Mouse (Mus musculus) kidney, postnatal 0 days (tissue): ENCODE results near the gene Plk3. TPM values are rescaled to one million over a fixed set of nuclear protein-coding genes. Genes with fewer than 3 reads are reported as not detected.

Source experiments
- ATAC-seq: fragments of 200-750 bp; cut with Nextera tagmentation; replicated peaks from 2 replicates; pipeline ENCODE4 v1.8.0; 2017; ENCODE audit warnings: low read depth, moderate number of reproducible peaks, moderate TSS enrichment, moderate library complexity; ENCODE audit not compliant: low FRiP score
- DNase-seq: peaks from one replicate; pipeline ENCODE4 v3.0.0-alpha.2; 2016; ENCODE audit warnings: low spot score
- H3K27ac ChIP-seq: fragments of 300-500 bp; sonication (generic); 2 replicates; pipeline ENCODE4 v1.5.1; 2014; ENCODE audit warnings: mild to moderate bottlenecking
- H3K27me3 ChIP-seq: fragments of 300-500 bp; sonication (generic); 2 replicates; pipeline ENCODE4 v1.6.1; 2014; ENCODE audit warnings: low read length, mixed read lengths; ENCODE audit not compliant: insufficient read depth
- H3K36me3 ChIP-seq: fragments of 300-500 bp; sonication (generic); 2 replicates; pipeline ENCODE4 v1.6.1; 2014; ENCODE audit warnings: low read length, mixed read lengths; ENCODE audit not compliant: insufficient read depth
- H3K4me1 ChIP-seq: fragments of 300-500 bp; sonication (generic); replicated peaks from 2 replicates; pipeline ENCODE4 v1.6.1; 2014; ENCODE audit warnings: antibody characterized with exemption, low read length, mixed read lengths; ENCODE audit not compliant: insufficient read depth
- H3K4me2 ChIP-seq: fragments of 300-500 bp; sonication (generic); 2 replicates; pipeline ENCODE4 v1.6.1; 2014; ENCODE audit warnings: mild to moderate bottlenecking, low read length, moderate library complexity, mixed read lengths
- H3K4me3 ChIP-seq: fragments of 300-500 bp; sonication (generic); replicated peaks from 2 replicates; pipeline ENCODE4 v1.5.1; 2014; ENCODE audit warnings: low read depth, low read length
- H3K9ac ChIP-seq: fragments of 300-500 bp; sonication (generic); 2 replicates; pipeline ENCODE4 v1.6.1; 2014; ENCODE audit warnings: low read depth, low read length
- H3K9me3 ChIP-seq: fragments of 300-500 bp; sonication (generic); replicated peaks from 2 replicates; pipeline ENCODE4 v1.6.1; 2016; ENCODE audit warnings: low read length, inconsistent platforms, mixed read lengths
- CTCF ChIP-seq: IDR thresholded peaks from 2 replicates; pipeline ENCODE4 v1.5.1; 2016; ENCODE audit warnings: antibody characterized with exemption, low read depth, mild to moderate bottlenecking, moderate library complexity
- WGBS: fragments of 180-500 bp; shearing (Covaris S2); extraction: QIAGEN DNeasy Blood & Tissue Kit; methylation state at CpG from one replicate; pipeline ENCODE4 v1.1.7; 2014; 5-methylcytosine and 5-hydroxymethylcytosine counted together
- microRNA-seq: library from miRNA; unstranded; fragments of <30 nt; microRNA quantifications from one replicate; pipeline ENCODE4, GENCODE M21; 2016
- polyA plus RNA-seq: library from polyadenylated mRNA; unstranded; fragments of >200 nt; fragmentation: Nextera tagmentation; extraction: Ambion mirVana; gene quantifications from 2 replicates; pipeline ENCODE4 v1.2.1, GENCODE M21; 2015

Plk3 gene
- polyA plus RNA-seq, 1 experiment from 2014 or later, result 4.0 TPM

DNA sequence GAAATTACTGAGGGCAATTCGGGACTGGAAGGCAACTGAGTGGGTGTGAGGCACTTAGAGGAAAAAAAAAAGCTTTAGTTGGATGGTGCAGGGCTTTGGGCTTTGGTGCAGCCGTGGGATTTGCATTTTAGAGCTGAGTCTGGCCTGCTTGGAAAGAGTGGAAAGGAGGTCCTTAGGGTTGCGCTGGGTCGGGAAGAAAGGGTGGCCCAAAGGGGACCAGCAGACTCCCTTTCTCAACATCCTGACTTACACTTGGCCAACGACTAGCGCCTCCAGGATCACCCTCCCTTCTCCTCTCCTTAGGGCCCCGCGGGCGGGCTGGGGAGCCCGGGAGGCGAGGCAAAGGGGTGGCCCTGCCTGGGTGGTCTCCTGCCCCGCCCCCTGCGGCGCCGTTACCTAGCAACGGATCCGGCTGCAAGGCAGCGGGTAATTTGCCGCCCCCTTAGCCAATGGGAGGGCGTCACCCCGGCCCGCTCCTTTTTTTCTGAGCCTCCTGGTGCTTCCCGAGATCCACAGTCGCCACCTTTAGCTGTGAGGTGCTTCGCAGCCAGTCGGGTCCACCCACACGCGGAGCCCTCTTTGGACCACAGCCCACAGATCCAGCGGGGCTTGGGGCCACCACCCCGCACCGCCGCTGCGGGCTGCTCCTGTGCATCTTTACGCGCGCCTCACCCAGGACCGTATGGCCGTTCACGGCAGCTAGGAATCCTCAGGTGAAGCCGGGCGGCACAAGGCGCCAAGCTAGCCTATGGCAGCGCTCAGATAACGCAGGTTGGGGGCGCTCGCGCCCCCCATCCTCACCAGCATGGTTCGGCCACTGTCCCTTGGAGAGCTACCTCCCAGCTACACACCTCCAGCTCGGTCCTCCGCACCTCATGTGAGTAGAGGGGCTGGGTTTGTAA, 38.0 kb downstream of the Plk3 start, which contains the start of gene Ptch2:
TSS of gene Ptch2 (plus strand) at position 525 of the 902 bp plus-strand sequence.
- ATAC-seq (peak; percentile 86), DNase-seq (peak; percentile 89)
- TF ChIP-seq CTCF, result no peak
- H3K36me3 ChIP-seq, result no peaks in the 10 kb centered on the region
- H3K4me1 ChIP-seq, result no peaks in the 10 kb centered on the region
- peak within 1 kb of the TSS; percentile 92 for H3K4me2 ChIP-seq
- under 1% methylated on average over 49 of the region's 50 CpGs for whole genome bisulfite sequencing
- H3K4me3 ChIP-seq, result peak within 1 kb of the TSS; percentile 67
- H3K9ac ChIP-seq, result peak within 1 kb of the TSS; percentile 66
- H3K9me3 ChIP-seq, result no peaks in the 10 kb centered on the region
- H3K27ac ChIP-seq, result peak within 1 kb of the TSS; percentile 75
- H3K27me3 ChIP-seq, result no peaks in the 10 kb centered on the region

DNA sequence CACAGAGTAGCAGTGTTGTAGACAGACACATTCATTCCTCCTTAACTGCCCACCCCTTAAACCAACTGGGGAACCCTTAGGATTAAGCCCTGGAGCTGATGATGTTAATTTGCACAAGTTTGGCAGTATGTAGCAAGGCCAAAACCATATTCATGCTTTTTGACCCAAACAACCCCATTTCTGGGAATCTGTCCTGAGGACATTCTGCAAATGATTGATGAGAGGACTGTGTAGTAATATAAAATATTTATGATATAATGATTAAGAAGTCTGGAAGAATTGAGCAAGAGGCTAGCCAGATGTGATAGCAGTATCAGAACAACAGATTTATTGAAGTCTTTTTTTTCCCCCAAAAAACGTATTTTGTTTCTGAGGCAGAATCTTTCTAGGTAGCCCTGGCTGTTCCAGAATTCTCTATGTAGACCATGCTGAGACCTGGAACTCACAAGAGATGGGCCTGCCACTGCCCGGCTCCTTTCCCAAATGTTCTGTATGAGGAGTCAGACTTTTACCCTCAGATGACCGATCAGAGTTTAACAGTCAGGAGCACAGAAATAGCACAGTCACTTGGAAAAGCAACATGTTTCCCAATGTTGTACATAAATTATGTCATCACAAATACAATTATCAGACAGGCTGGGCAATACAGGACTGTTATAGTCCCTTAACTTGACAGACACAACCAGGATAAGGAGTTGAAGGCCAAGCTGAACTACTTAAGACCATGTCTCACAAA, 39.0 kb downstream of the Plk3 start:
- Histone ChIP-seq H3K36me3 (no peaks in the 10 kb centered on the region), H3K9ac (no peak overlapping the region), H3K4me2 (no peak overlapping the region), H3K27me3 (no peaks in the 10 kb centered on the region), H3K27ac (0 out of 2 replicates have a peak overlapping the region, but pooled peaks have one; percentile 47), H3K4me1 (no peaks in the 10 kb centered on the region), H3K9me3 (no peaks in the 10 kb centered on the region), H3K4me3 (no peak overlapping the region)
- peak; percentile 62 for DNase-seq
- 61% methylated on average over 3 of the region's 3 CpGs for WGBS
- no peak for TF ChIP-seq CTCF
- ATAC-seq, result no peak

DNA sequence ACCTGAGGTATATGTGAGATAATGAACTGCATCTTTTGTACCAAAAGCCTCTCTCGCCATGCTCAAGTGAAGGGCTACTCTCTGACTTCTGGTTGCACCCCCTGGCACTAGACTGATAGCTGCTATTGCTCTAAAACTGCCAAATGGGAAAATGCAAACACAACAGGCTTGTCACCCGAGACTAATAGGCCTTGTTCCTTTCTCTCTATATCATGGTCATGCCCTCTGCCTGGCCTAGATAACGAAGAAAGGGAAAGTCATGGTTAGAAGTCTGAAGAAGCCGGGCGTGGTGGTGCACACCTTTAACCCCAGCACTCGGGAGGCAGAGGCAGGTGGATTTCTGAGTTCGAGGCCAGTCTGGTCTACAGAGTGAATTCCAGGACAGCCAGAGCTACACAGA, 43.2 kb downstream of the Plk3 start:
- no peaks in the 10 kb centered on the region for H3K9me3 ChIP-seq
- H3K27ac ChIP-seq, result no peak overlapping the region
- no peaks in the 10 kb centered on the region for H3K4me1 ChIP-seq
- 69% methylated on average over 7 of the region's 7 CpGs for WGBS
- no peak overlapping the region for H3K4me2 ChIP-seq
- no peak overlapping the region for H3K4me3 ChIP-seq
- H3K27me3 ChIP-seq, result no peaks in the 10 kb centered on the region
- TF ChIP-seq CTCF, result no peak
- no peak overlapping the region for H3K9ac ChIP-seq
- H3K36me3 ChIP-seq, result peaks cover 3% of the 10 kb centered on the region; the same call in 1 of the 2 replicates
- no peak for DNase-seq
- ATAC-seq, result no peak

DNA sequence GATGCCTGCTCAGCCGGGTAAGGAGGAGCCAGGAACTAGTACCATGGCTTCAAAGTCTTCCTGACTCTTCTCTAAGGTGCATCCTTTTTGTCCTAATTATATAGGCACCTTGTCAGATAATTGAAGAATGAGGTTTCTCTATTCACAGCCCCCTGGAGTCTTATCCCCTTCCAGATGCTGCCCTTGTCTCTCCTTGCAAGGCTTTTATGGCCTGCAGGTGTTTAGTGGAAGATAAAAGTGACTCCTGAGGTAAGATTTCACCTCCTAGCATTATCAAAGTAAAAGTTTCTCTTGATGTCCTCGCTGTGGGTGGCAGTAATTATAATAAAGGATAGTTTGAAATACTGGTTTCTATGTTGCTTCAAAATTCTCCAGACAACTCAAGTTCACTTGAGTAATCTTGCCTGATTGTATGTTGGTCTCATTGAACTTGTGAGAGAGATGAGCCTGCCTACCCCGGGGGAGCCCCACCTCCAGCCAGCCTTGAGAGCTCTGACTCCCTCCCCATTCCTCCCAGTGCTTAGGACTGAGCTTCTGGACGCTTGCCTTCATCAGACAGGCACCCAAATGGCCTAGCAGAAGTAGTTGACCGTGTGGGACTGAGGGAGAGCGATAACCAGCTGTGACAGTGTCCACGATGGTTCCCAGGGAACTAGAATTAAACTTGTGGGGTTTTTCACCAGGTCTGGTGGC, 45.7 kb downstream of the Plk3 start:
- no peak overlapping the region for H3K4me2 ChIP-seq
- no peaks in the 10 kb centered on the region for H3K27me3 ChIP-seq
- no peak overlapping the region for H3K9ac ChIP-seq
- no peak overlapping the region for H3K27ac ChIP-seq
- no peaks in the 10 kb centered on the region for H3K4me1 ChIP-seq
- no peak for TF ChIP-seq CTCF
- DNase-seq, result no peak
- H3K36me3 ChIP-seq, result peaks cover 3% of the 10 kb centered on the region; the same call in 1 of the 2 replicates
- H3K4me3 ChIP-seq, result no peak overlapping the region
- no peaks in the 10 kb centered on the region for H3K9me3 ChIP-seq
- no peak for ATAC-seq
- 61% methylated on average over 7 of the region's 7 CpGs for WGBS

Small RNAs within 50 kb of the gene (microRNA-seq; reads per million reads assigned to microRNA genes)
- gene Gm22398, result not detected

Other genes with a start within 250 kb of the Plk3 start
- gene Urod, start 139.6 kb downstream of the Plk3 start, polyA plus RNA-seq, result 91.1 and 92.5 TPM in 2 replicates
- gene Hectd3, start 138.6 kb downstream of the Plk3 start, polyA plus RNA-seq, result 9.5 and 10.3 TPM in 2 replicates
- 41.0 and 44.9 TPM in 2 replicates for gene Eif2b3, start 114.6 kb downstream of the Plk3 start, polyA plus RNA-seq
- 4.0 TPM in 2 replicates for gene Ptch2, start 37.9 kb downstream of the Plk3 start, polyA plus RNA-seq
- 4.3 and 4.9 TPM in 2 replicates for gene Btbd19, start 8.2 kb downstream of the Plk3 start, polyA plus RNA-seq
- 0.24 TPM in 1 of 2 replicates, not detected in the other for gene Tctex1d4, start 7.2 kb downstream of the Plk3 start, polyA plus RNA-seq
- 988 and 1,137 TPM in 2 replicates for gene Rps8, start 22.3 kb upstream of the Plk3 start, polyA plus RNA-seq
- 24.6 and 27.2 TPM in 2 replicates for gene Kif2c, start 48.7 kb upstream of the Plk3 start, polyA plus RNA-seq
- gene Tmem53, start 118.0 kb upstream of the Plk3 start, polyA plus RNA-seq, result 34.4 and 40.5 TPM in 2 replicates
- 0.18 and 0.59 TPM in 2 replicates for gene Armh1, start 118.2 kb upstream of the Plk3 start, polyA plus RNA-seq